In the genomic region with DNA sequence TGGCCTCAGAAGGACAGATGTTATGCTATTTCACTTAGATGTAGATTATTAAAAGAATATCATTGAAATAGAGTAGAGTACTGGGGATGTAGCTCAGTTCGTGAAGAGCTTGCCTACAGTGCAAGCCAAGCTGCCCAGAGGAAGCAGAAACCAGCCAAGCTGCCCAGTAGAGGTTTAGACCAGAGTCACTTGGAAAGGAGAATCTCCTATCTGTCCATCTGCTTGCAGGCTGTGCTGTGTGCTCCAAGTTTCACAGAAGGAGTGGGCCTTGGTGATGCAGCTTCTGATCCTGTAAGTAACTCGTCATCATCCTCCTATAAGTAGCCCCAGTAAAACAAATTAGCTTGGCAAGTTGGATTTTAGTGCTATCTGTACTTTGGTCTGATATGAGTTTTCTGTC, we compare ENCODE assay signal across 18 mouse cellular contexts. TPM values are rescaled to one million over a fixed set of nuclear protein-coding genes. Genes with fewer than 3 reads are reported as not detected.
DNase-seq lines count a peak whose midpoint lies in the region; ATAC-seq lines count a peak whose summit lies in the region.
"Had no signal": no experiment of that assay in that cellular context is flagged by ENCODE, and none has a peak within 500 bp of the region (broad histone marks: within the 10 kb centered on the region; RNA-seq: fewer than 3 reads in every experiment).

No protein-coding gene starts in this region.

- no peak for DNase-seq in frontal cortex, postnatal 10 days (ENCODE audit: low spot score in 2 of 2)
- DNase-seq in cerebellum, adult 8-10 months: peak; percentile 55
- peak; percentile 68 to 81 for DNase-seq in cerebellum, postnatal 14 days
- no peak for DNase-seq in right cerebral cortex, postnatal 14 days
- no peak for DNase-seq in thymus, adult 18-20 months
- no peak for DNase-seq in hindbrain, embryonic 10.5 days (ENCODE audit: low spot score)
- DNase-seq: adrenal gland, postnatal 10 days; forebrain, postnatal 0 days; gastrocnemius, postnatal 36 days; heart, adult 11 months; heart, postnatal 10 days; heart, postnatal 4 days; kidney, adult 2 months had no signal

- H3K36me3 ChIP-seq in hindbrain, embryonic 10.5 days: no peaks in the 10 kb centered on the region
- H3K36me3 ChIP-seq: embryonic facial prominence, embryonic 10.5 days; intestine, embryonic 15.5 days had no signal

- no peak overlapping the region for H3K27ac ChIP-seq in hindbrain, embryonic 10.5 days
- H3K27ac ChIP-seq: embryonic facial prominence, embryonic 10.5 days; forebrain, embryonic 13.5 days; hindbrain, embryonic 13.5 days; intestine, embryonic 15.5 days had no signal

- 0 out of 2 replicates have a peak, but pooled peaks cover 3% of the 10 kb centered on the region for H3K4me1 ChIP-seq in hindbrain, embryonic 10.5 days (replicated peaks)
- H3K4me1 ChIP-seq: embryonic facial prominence, embryonic 10.5 days; intestine, embryonic 15.5 days had no signal

- 83% methylated on average over 2 of the region's 2 CpGs for WGBS in hindbrain, embryonic 10.5 days

- no peaks in the 10 kb centered on the region for H3K27me3 ChIP-seq in hindbrain, embryonic 10.5 days (ENCODE audit: insufficient read depth, poor library complexity, severe bottlenecking)
- H3K27me3 ChIP-seq: forebrain, embryonic 13.5 days; hindbrain, embryonic 13.5 days; intestine, embryonic 15.5 days had no signal

- H3K9me3 ChIP-seq in hindbrain, embryonic 10.5 days: no peaks in the 10 kb centered on the region
- H3K9me3 ChIP-seq: embryonic facial prominence, embryonic 10.5 days; forebrain, embryonic 13.5 days; hindbrain, embryonic 13.5 days; intestine, embryonic 15.5 days had no signal

- peak; percentile 22; the same call in 1 of the 2 replicates for ATAC-seq in frontal cortex, adult (ENCODE audit: low TSS enrichment)
- ATAC-seq: forebrain, embryonic 13.5 days; forebrain, postnatal 0 days; intestine, embryonic 15.5 days had no signal

- no peak overlapping the region for H3K4me3 ChIP-seq in hindbrain, embryonic 10.5 days
- H3K4me3 ChIP-seq: embryonic facial prominence, embryonic 10.5 days; forebrain, embryonic 13.5 days; hindbrain, embryonic 13.5 days; intestine, embryonic 15.5 days had no signal

RNA-seq across cellular contexts. Expression of a gene that starts 17.8 kb away (rescaled TPM):
- 78.8 and 164 TPM in 2 replicates for polyA plus RNA-seq in hindbrain, embryonic 10.5 days (2016; fragmentation: Nextera tagmentation; extraction: Ambion mirVana)

Comparison
In these comparisons a context has a peak if more than half of its experiments do, and no peak if none do; other contexts are left out.
1. DNase-seq: peak in cerebellum, adult 8-10 months (single experiment) and cerebellum, postnatal 14 days (2 of 2); none in frontal cortex, postnatal 10 days (0 of 2), right cerebral cortex, postnatal 14 days (single experiment), thymus, adult 18-20 months (0 of 2) and hindbrain, embryonic 10.5 days (single experiment).